Mouse (Mus musculus) embryonic facial prominence, embryonic 11.5 days (tissue): ENCODE results near the gene Rtn1. TPM values are rescaled to one million over a fixed set of nuclear protein-coding genes. Genes with fewer than 3 reads are reported as not detected.

Source experiments
- ATAC-seq: fragments of 200-750 bp; cut with Nextera tagmentation; replicated peaks from 2 replicates; pipeline ENCODE4 v1.8.0; 2017; ENCODE audit warnings: low read depth; ENCODE audit not compliant: insufficient number of reproducible peaks, low FRiP score, low TSS enrichment
- DNase-seq: peaks from one replicate; pipeline ENCODE4 v3.0.0-alpha.2; 2015; ENCODE audit warnings: low spot score
- H3K27ac ChIP-seq: fragments of 300-500 bp; sonication (generic); replicated peaks from 2 replicates; pipeline ENCODE4 v1.5.1; 2014; ENCODE audit warnings: mild to moderate bottlenecking, low read depth, low read length, control low read depth
- H3K27me3 ChIP-seq: fragments of 300-500 bp; sonication (generic); 2 replicates; pipeline ENCODE4 v1.6.1; 2014; ENCODE audit warnings: mild to moderate bottlenecking, low read length, moderate library complexity, mixed read lengths; ENCODE audit not compliant: control insufficient read depth, insufficient read depth
- H3K36me3 ChIP-seq: fragments of 300-500 bp; sonication (generic); replicated peaks from 2 replicates; pipeline ENCODE4 v1.6.1; 2014; ENCODE audit warnings: low read depth, mild to moderate bottlenecking, low read length, moderate library complexity, mixed read lengths; ENCODE audit not compliant: control insufficient read depth, insufficient read depth
- H3K4me1 ChIP-seq: fragments of 300-500 bp; sonication (generic); 2 replicates; pipeline ENCODE4 v1.6.1; 2014; ENCODE audit warnings: low read length, mixed read lengths; ENCODE audit not compliant: control insufficient read depth, insufficient read depth
- H3K4me2 ChIP-seq: fragments of 300-500 bp; sonication (generic); 2 replicates; pipeline ENCODE4 v1.6.1; 2014; ENCODE audit warnings: low read depth, mild to moderate bottlenecking, control low read depth, low read length, moderate library complexity
- H3K4me3 ChIP-seq: fragments of 300-500 bp; sonication (generic); 2 replicates; pipeline ENCODE4 v1.5.1; 2014; ENCODE audit warnings: low read depth, low read length, control low read depth
- H3K9ac ChIP-seq: fragments of 300-500 bp; sonication (generic); replicated peaks from 2 replicates; pipeline ENCODE4 v1.6.1; 2014; ENCODE audit warnings: mild to moderate bottlenecking, control low read depth, low read length
- H3K9me3 ChIP-seq: fragments of 300-500 bp; sonication (generic); replicated peaks from 2 replicates; pipeline ENCODE4 v1.6.1; 2016; ENCODE audit warnings: mild to moderate bottlenecking, low read length, inconsistent platforms, mixed read lengths; ENCODE audit not compliant: control insufficient read depth
- WGBS: fragments of 180-500 bp; shearing (Covaris S2); extraction: QIAGEN DNeasy Blood & Tissue Kit; methylation state at CpG from one replicate; pipeline ENCODE4 v1.1.7; 2014; 5-methylcytosine and 5-hydroxymethylcytosine counted together
- polyA plus RNA-seq: library from polyadenylated mRNA; unstranded; fragments of >200 nt; fragmentation: Nextera tagmentation; extraction: Ambion mirVana; gene quantifications from 2 replicates; pipeline ENCODE4 v1.2.1, GENCODE M21; 2014

Rtn1 gene
- polyA plus RNA-seq, 1 experiment from 2014 or later: 79.0 TPM

DNA sequence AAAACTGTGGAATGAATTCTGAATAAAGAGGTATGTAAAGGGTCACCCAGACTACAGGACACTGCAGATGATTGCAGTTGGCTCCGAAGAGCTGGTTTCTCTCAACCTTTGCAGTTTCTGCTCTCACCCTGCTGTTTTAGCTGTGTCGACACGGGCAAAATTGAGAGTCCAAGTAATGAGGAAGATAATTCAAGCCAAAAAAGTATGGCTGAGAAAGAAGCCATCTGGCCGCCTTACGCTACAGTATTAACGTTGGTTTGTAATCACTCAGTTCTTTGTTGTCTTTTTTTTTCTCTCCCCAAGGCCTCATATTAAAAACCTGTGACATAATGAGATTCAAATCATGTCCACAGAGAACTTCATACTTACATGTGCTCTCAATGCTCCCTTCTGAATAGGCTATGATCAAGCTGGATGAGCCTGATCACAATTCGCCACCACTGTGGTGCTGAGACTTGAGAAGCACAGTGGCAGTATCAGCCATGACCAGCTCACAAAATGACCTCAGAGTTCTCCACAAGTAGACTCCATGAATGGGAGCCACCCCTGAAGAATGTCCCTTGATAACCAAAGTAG lies 76.9 kb downstream of the Rtn1 start:
- Histone ChIP-seq H3K4me3 (no peak overlapping the region), H3K9ac (no peak overlapping the region), H3K27ac (no peak overlapping the region), H3K36me3 (no peaks in the 10 kb centered on the region), H3K27me3 (no peaks in the 10 kb centered on the region), H3K4me1 (no peaks in the 10 kb centered on the region), H3K9me3 (no peaks in the 10 kb centered on the region), H3K4me2 (no peak overlapping the region)
- no peak for DNase-seq
- WGBS: 83% methylated on average over 7 of the region's 7 CpGs
- ATAC-seq: no peak

DNA sequence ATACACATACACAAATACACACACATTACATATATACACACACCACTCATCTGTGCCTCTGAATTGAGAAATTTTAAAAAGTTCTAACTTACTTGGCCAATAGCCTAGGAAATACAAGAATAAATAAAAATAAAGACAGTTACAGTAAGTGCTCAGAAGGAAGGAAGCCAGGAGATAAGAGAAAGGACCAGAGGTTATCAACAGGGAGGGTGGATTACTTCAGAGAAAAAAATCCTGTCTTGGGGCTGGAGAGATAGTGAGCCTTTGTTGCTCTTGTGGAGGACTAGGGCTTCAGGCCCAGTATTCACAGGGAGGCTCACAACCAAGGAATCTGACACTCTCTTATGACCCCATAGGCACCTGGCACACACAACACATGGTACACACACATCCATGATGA lies 82.8 kb downstream of the Rtn1 start:
- H3K4me1 ChIP-seq: no peaks in the 10 kb centered on the region
- no peaks in the 10 kb centered on the region for H3K27me3 ChIP-seq
- H3K9ac ChIP-seq: no peak overlapping the region
- ATAC-seq (no peak), DNase-seq (no peak)
- H3K9me3 ChIP-seq: no peaks in the 10 kb centered on the region
- no peak overlapping the region for H3K4me2 ChIP-seq
- H3K36me3 ChIP-seq: no peaks in the 10 kb centered on the region
- H3K4me3 ChIP-seq: no peak overlapping the region
- H3K27ac ChIP-seq: no peak overlapping the region

DNA sequence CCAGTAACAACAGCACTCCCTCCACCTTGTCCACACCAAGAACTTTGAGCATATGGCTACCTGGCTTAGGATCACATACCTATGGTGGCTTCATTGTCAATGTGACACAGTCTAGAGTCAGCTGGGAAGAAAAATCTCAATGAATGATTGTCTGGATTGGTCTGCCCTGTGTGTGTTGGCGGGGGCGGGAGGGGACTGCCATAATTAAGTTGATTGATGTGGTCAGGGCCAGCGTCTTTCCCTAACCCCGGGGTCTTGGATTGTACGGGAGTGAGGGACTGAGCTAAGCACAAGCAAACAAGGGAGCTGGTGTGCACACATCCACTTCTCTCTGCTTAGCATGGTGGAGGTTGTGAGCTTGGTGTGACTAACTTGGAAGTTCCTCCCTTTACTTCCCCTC lies 83.8 kb downstream of the Rtn1 start:
- Histone ChIP-seq H3K27me3 (no peaks in the 10 kb centered on the region), H3K4me3 (no peak overlapping the region), H3K36me3 (no peaks in the 10 kb centered on the region), H3K4me1 (no peaks in the 10 kb centered on the region), H3K9me3 (no peaks in the 10 kb centered on the region), H3K9ac (no peak overlapping the region), H3K27ac (no peak overlapping the region), H3K4me2 (no peak overlapping the region)
- 32% methylated on average over 5 of the region's 5 CpGs for WGBS
- no peak for DNase-seq
- ATAC-seq: no peak; the same call in 1 of the 2 replicates

DNA sequence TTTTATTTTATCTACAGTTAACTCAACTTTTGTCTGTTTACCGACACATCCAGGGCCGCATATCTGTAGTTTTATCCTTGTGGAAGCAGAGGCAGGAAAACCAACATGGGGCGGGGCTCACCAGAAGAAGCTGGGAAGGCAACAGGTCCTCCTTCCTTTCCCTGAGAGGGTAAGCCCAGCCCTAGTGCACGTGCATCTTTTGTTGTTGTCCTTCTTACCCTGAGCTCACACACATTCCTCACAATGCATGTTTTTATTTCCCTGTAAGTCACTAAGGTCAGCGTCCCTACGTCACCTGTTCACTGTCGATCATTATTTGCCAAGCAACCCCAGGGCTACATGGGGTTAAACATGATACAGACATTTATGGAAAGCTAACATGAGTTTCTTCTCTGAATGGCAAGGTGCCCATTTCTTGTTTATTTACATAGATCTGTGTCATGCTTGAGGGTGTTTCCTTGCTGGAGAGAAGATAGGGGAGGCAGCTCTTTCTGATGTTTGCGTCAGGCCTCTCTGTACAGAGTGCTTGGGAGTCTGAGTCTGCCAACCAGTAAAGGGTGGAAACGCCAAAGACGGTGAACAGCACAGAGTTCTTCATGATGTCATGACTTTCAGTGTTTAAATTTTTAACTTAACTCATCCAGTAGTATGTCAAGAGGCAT lies 84.5 kb downstream of the Rtn1 start:
- Histone ChIP-seq H3K9ac (no peak overlapping the region), H3K4me1 (no peaks in the 10 kb centered on the region), H3K4me2 (no peak overlapping the region), H3K9me3 (no peaks in the 10 kb centered on the region), H3K27me3 (no peaks in the 10 kb centered on the region), H3K4me3 (no peak overlapping the region), H3K27ac (no peak overlapping the region), H3K36me3 (no peaks in the 10 kb centered on the region)
- WGBS: 74% methylated on average over 10 of the region's 10 CpGs
- ATAC-seq (no peak), DNase-seq (no peak)

DNA sequence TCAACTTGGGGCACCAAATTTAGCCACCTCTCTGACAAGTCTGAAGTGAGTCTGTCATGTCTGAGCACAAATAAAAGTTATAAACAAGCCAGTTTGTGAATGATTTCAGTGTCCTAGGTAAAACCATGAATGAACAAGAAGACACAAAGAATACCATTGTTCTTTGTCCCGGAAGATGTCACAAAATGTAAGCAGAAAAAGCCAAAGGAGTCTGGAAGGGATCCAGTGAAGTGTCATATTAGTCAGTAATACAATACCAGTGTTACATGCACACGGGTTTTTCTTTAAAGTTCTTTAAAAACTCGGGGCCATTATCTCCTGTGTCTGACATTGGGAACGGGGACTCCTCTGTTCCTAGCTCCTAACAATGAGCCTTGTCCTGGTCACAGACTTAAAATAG lies 85.1 kb downstream of the Rtn1 start:
- Histone ChIP-seq H3K9me3 (no peaks in the 10 kb centered on the region), H3K4me3 (no peak overlapping the region), H3K27ac (no peak overlapping the region), H3K27me3 (no peaks in the 10 kb centered on the region), H3K9ac (no peak overlapping the region), H3K4me2 (no peak overlapping the region), H3K36me3 (no peaks in the 10 kb centered on the region), H3K4me1 (no peaks in the 10 kb centered on the region)
- ATAC-seq (no peak), DNase-seq (no peak)
- WGBS: 50% methylated on average over 4 of the region's 4 CpGs

DNA sequence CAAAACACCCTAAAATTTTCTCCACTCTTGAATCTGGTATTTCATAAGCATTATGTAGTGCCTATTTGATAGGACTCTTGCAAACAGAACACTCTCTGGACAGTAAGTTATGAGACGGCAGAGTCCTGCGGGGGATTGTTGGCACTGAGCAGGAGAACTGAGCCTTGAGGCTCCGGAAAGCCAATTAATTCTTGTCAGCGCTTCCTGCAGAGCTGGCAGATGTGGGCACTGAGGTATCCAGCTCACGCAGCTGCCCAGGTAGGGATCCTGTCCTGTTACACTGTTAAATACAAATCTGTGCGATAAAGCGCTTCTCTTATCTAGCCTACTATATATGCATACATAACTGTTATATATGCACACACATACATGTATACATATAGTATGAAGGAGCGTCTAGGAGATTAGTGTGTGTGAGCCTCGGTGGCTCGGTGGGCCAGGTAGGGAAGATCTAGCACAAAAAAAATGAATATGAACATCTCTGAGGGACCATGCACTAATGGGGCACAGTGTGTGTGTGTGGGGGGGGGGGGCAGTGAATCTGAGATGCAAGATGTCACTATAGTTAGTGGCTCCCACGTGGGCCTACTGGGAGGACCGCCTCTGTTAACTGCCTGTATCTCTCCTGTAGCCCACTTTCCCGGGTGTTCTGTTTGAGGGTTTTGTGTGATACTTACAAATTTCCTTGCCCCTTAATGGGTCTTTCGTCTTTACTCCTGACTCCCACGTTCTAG lies 93.0 kb downstream of the Rtn1 start:
- no peak for ATAC-seq
- Histone ChIP-seq H3K9ac (no peak overlapping the region), H3K27ac (no peak overlapping the region), H3K9me3 (no peaks in the 10 kb centered on the region), H3K4me3 (no peak overlapping the region), H3K4me2 (no peak overlapping the region), H3K27me3 (no peaks in the 10 kb centered on the region), H3K36me3 (no peaks in the 10 kb centered on the region), H3K4me1 (no peaks in the 10 kb centered on the region)
- DNase-seq: no peak
- WGBS: 73% methylated on average over 15 of the region's 15 CpGs

DNA sequence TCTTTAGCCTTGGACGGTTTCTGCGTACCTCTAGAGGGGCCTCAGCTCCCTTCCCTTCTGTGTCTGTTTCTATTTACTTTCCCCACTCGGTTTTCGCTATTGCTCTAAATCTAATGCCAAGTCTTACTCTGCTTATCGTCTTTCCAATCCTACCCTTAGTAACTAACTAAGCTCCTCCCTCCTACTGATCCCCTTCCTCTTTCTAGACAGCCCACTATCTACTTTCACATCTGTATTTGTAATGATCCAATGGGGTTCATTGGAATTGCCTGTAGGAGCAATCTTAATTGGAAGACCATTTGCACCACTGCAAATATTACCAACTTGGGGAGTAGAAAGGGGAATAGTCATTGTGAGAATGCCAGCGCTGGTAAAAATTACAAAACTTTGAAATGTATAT lies 98.0 kb downstream of the Rtn1 start:
- DNase-seq (no peak), ATAC-seq (no peak)
- Histone ChIP-seq H3K4me1 (no peaks in the 10 kb centered on the region), H3K27me3 (no peaks in the 10 kb centered on the region), H3K4me2 (no peak overlapping the region), H3K4me3 (no peak overlapping the region), H3K9me3 (no peaks in the 10 kb centered on the region), H3K9ac (no peak overlapping the region), H3K36me3 (no peaks in the 10 kb centered on the region), H3K27ac (no peak overlapping the region)
- WGBS: 80% methylated on average over 6 of the region's 6 CpGs

DNA sequence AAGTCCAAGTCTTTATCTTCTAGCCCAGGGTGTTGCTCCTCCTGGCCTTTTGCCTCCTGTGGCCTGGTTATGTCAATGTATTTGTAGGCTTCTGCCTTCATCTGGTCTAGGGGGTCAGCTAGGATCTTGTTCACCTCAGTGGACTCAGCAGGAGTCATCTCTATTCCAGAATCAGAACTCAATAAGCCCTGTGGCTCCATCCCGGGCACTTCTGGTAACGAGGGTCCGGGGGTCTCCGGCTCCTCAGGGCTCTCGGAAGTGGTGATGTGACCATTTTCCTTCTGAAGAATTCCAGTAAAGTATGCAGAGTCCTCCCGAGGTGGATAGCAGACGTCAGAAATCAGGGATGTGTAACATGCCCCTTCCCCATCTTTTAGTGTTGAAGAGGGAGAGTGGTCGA lies 100.3 kb downstream of the Rtn1 start:
- DNase-seq: no peak
- H3K27me3 ChIP-seq: no peaks in the 10 kb centered on the region
- no peak overlapping the region for H3K27ac ChIP-seq
- H3K4me1 ChIP-seq: no peaks in the 10 kb centered on the region
- H3K4me3 ChIP-seq: no peak overlapping the region
- no peak for ATAC-seq
- no peak overlapping the region for H3K4me2 ChIP-seq
- H3K9me3 ChIP-seq: no peaks in the 10 kb centered on the region
- WGBS: 79% methylated on average over 8 of the region's 8 CpGs
- no peak overlapping the region for H3K9ac ChIP-seq
- H3K36me3 ChIP-seq: no peaks in the 10 kb centered on the region
